In the genomic region with DNA sequence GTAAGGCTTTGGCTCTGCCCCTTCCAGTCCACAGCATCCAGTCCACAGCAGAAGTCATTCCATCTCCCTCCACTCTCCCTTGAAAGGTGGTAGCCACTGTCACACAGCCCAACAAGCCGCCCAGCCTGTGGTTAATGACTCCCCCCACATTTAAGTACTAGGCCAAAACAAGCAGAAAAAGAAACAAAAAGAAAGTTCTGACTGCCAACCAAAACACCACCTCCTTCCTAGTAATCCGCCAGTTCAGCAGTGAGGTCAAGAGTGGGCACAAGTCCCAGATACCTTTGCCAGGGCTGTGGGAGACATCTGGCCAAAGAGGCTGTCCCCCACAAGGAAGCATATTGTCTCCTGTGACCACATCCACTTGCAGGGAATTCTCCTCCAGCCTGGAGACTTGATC, we compare ENCODE assay signal across 14 mouse cellular contexts. TPM values are rescaled to one million over a fixed set of nuclear protein-coding genes. Genes with fewer than 3 reads are reported as not detected.
DNase-seq lines count a peak whose midpoint lies in the region; ATAC-seq and TF ChIP-seq lines count a peak whose summit lies in the region.
"Had no signal": no experiment of that assay in that cellular context is flagged by ENCODE, and none has a peak within 500 bp of the region (broad histone marks: within the 10 kb centered on the region; RNA-seq: fewer than 3 reads in every experiment).

No protein-coding gene starts in this region.

- no peak overlapping the region for H3K4me3 ChIP-seq in kidney, adult 2 months (ENCODE audit: insufficient read depth, low read depth, low read length)
- no peak overlapping the region for H3K4me3 ChIP-seq in kidney, embryonic 15.5 days (replicated peaks)
- H3K4me3 ChIP-seq in hindbrain, embryonic 12.5 days: no peak overlapping the region
- H3K4me3 ChIP-seq: embryonic facial prominence, embryonic 12.5 days; liver, embryonic 13.5 days had no signal

- H3K4me2 ChIP-seq in kidney, embryonic 15.5 days: no peak overlapping the region
- no peak overlapping the region for H3K4me2 ChIP-seq in hindbrain, embryonic 12.5 days (replicated peaks)
- H3K4me2 ChIP-seq: embryonic facial prominence, embryonic 12.5 days; liver, embryonic 13.5 days had no signal

- H3K9me3 ChIP-seq in kidney, embryonic 15.5 days (replicated peaks): no peaks in the 10 kb centered on the region
- H3K9me3 ChIP-seq in hindbrain, embryonic 12.5 days (replicated peaks): no peaks in the 10 kb centered on the region
- H3K9me3 ChIP-seq: embryonic facial prominence, embryonic 12.5 days; liver, embryonic 13.5 days had no signal

- peak; percentile 69 for DNase-seq in kidney, adult 2 months
- DNase-seq in MN1 (ENCODE audit: low spot score): peak; percentile 25
- DNase-seq in gonadal fat pad, adult 2 months (ENCODE audit: low read depth): peak; percentile 37
- peak; percentile 58 for DNase-seq in heart, postnatal 25 days (ENCODE audit: low spot score)
- no peak for DNase-seq in adrenal gland, adult 18-20 months (ENCODE audit: low spot score in 2 of 2)
- no peak for DNase-seq in layer of hippocampus, postnatal 10 days (ENCODE audit: low spot score in 2 of 2)
- DNase-seq: cerebellum, adult 9-10 months; forebrain, postnatal 0 days; liver, embryonic 13.5 days had no signal

- H3K9ac ChIP-seq in kidney, embryonic 15.5 days: no peak overlapping the region
- H3K9ac ChIP-seq in hindbrain, embryonic 12.5 days: no peak overlapping the region
- H3K9ac ChIP-seq: embryonic facial prominence, embryonic 12.5 days; forebrain, postnatal 0 days; liver, embryonic 13.5 days had no signal

- intact Hi-C loops in heart, postnatal 25 days (cut with DNase I): no loop called here

- no peak overlapping the region for H3K27ac ChIP-seq in kidney, adult 2 months (ENCODE audit: insufficient read depth, low read depth, low read length)
- H3K27ac ChIP-seq in kidney, embryonic 15.5 days: no peak overlapping the region
- no peak overlapping the region for H3K27ac ChIP-seq in hindbrain, embryonic 12.5 days
- H3K27ac ChIP-seq: embryonic facial prominence, embryonic 12.5 days; liver, embryonic 13.5 days had no signal

- TF ChIP-seq CTCF in kidney, adult 2 months (conservative IDR thresholded peaks at IDR 0.05; ENCODE audit: insufficient read depth, insufficient read length, low read depth, low read length): no peak

- no peak for TF ChIP-seq POLR2A in kidney, adult 2 months (IDR thresholded peaks at IDR 0.05; ENCODE audit: low read depth, low read length)

- no peaks in the 10 kb centered on the region for H3K4me1 ChIP-seq in kidney, adult 2 months (ENCODE audit: control insufficient read depth, insufficient read depth, low read length)
- H3K4me1 ChIP-seq in kidney, embryonic 15.5 days: peaks cover 12% of the 10 kb centered on the region
- H3K4me1 ChIP-seq in hindbrain, embryonic 12.5 days: peaks cover 17% of the 10 kb centered on the region
- H3K4me1 ChIP-seq: liver, embryonic 13.5 days had no signal

- 28% methylated on average over 2 of the region's 2 CpGs for WGBS in kidney, adult 2 months
- 49% methylated on average over 2 of the region's 2 CpGs for WGBS in kidney, embryonic 15.5 days
- 67% methylated on average over 2 of the region's 2 CpGs for WGBS in hindbrain, embryonic 12.5 days

- H3K36me3 ChIP-seq in kidney, adult 2 months (ENCODE audit: control insufficient read depth, insufficient read depth, low read length): no peaks in the 10 kb centered on the region
- no peaks in the 10 kb centered on the region; the same call in 1 of the 2 replicates for H3K36me3 ChIP-seq in kidney, embryonic 15.5 days
- H3K36me3 ChIP-seq in hindbrain, embryonic 12.5 days: no peaks in the 10 kb centered on the region
- H3K36me3 ChIP-seq: liver, embryonic 13.5 days had no signal

- no peaks in the 10 kb centered on the region for H3K27me3 ChIP-seq in kidney, adult 2 months (replicated peaks; ENCODE audit: control insufficient read depth, insufficient read depth, low read length)
- H3K27me3 ChIP-seq in kidney, embryonic 15.5 days: no peaks in the 10 kb centered on the region
- no peaks in the 10 kb centered on the region for H3K27me3 ChIP-seq in hindbrain, embryonic 12.5 days
- H3K27me3 ChIP-seq: embryonic facial prominence, embryonic 12.5 days; liver, embryonic 13.5 days had no signal

- ATAC-seq in kidney, embryonic 15.5 days (replicated peaks; ENCODE audit: low FRiP score): no peak
- no peak for ATAC-seq in hindbrain, embryonic 12.5 days (ENCODE audit: low FRiP score)
- ATAC-seq: forebrain, postnatal 0 days; intestine, embryonic 16.5 days had no signal

RNA-seq across cellular contexts. Expression of a gene that starts 10.9 kb away (rescaled TPM):
- 16.5 and 16.8 TPM in 2 replicates for polyA plus RNA-seq in kidney, adult 2 months (2012; rRNA removed)
- polyA plus RNA-seq in kidney, embryonic 15.5 days (2015; fragmentation: Nextera tagmentation; extraction: Ambion mirVana): 20.0 and 25.3 TPM in 2 replicates
- 6.6 and 6.7 TPM in 2 replicates for polyA plus RNA-seq in gonadal fat pad, adult 2 months (2012; rRNA removed)
- total RNA-seq in heart, postnatal 25 days (2021): 10 to 100 TPM; 44.8 to 46.7 TPM
- total RNA-seq in adrenal gland, adult 18-20 months (2021): 10 to 100 TPM; 19.0 to 20.1 TPM
- polyA plus RNA-seq in hindbrain, embryonic 12.5 days (2016; fragmentation: Nextera tagmentation; extraction: Ambion mirVana): 25.3 and 30.2 TPM in 2 replicates
- 100 to 1,000 TPM; 137 to 138 TPM for total RNA-seq in layer of hippocampus, postnatal 10 days (2021)
- total RNA-seq: monocyte, adult 5-6 weeks had no signal

Comparison
In these comparisons a context has a peak if more than half of its experiments do, and no peak if none do; other contexts are left out.
1. DNase-seq: peak in kidney, adult 2 months (single experiment), MN1 (single experiment), gonadal fat pad, adult 2 months (single experiment) and heart, postnatal 25 days (single experiment); none in adrenal gland, adult 18-20 months (0 of 2) and layer of hippocampus, postnatal 10 days (0 of 2).